Mouse (Mus musculus): Measurements from ENCODE around the gene Siae.

Gene Siae

DNA sequence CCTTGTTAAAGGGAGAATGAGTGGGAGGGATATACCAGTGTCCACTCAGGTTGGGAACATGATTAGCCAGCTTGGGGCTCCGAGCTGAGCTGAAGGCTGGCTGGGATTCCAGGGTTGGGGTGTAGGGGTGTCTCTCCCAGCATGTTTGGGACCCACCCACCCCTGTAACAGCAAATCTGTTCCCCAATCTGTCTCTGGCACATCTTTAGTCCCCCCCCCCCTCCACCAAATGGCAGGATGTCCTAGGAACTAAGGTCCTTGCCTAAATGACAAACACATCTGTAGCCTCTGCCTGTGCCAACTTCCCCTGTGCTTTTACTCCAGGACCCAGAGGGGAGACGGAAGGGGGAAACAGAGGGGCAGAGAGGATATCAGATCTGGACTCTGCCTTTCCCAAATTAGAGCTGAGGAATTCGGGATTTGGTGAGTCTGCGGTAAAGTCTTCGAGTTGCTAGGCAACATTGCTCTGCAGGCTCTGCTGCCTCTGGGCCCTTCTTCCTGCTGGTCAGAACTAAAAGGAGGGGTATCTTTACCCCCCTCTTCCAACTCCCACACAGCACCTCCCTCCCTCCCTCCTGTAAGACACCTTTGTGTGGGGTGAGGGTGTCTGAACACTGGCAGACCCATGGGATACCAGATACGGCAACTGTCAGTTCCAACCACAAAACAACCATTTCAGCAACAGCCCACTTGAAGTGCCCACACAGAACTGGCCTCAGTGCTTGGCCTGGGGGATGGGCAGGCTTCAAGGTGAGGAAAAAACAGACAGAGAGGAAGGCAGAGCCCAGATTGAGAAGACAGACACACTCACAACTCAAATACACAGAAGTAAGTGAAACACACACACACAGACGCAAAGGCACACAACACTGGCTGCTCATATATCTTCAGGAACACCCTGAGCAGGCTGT is at the start of gene Siae:
TSS of gene Siae (plus strand) at position 861 of the 911 bp plus-strand sequence.
- DNase-seq (ENCODE audit: low spot score), result no peak

DNA sequence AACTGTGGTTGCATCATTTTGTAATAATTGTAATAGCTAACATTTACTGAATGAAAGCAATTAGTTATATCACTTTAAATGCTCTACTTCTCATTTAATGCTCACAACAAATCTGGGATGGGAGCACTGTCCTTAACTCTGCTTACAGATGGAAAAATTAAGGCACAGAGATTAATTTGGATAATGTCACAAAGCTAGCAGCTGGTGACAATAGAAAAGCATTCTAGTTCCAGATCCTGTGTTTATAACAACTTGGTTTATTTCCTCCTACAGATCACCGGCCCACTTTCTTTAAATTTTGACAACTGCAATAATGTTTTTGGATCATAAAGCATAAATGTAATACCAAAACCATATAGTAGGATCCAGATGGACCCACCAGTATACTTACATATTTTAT is 49.5 kb upstream of the Siae start:
- no peak for DNase-seq (ENCODE audit: low spot score)

DNA sequence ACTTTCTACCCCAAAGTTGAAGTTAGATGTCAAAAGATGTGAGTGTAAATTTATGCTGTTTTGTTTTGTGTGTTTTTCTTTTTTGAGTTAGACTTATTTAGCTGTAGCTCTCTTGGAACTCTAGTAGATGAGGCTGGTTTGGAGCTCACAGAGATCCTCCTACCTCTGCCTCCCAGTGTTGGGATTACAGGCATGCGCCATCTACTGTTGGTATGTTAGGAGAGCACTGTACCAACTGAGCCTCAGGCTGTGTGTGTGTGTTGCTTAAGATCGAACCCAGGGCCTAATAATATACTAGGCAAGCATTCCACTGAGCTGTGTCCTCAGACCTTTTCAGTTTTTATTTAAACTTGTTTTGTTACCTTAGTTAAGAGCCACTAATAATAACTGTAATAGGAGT is 43.4 kb upstream of the Siae start:
- no peak for DNase-seq (ENCODE audit: low spot score)

DNA sequence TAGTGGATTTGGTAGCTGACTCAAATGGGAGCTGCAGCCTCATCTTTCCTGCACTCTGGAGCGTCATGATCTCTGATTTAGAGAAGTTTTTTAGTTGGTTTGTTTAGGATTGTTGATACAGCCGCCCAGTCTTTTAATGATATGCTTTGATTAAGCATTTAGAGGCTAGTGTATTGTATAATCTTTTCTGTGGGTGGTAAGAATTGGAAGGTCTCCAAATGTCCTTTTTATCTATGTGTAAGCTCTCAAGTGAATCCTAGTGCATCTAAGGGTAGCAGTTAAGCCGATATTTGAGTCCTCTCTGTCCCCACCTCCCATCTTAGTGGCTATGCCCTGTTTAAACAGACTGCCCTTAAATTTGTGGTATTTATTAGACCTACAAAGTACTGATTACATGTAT is 41.0 kb upstream of the Siae start:
- DNase-seq (ENCODE audit: low spot score), result no peak

DNA sequence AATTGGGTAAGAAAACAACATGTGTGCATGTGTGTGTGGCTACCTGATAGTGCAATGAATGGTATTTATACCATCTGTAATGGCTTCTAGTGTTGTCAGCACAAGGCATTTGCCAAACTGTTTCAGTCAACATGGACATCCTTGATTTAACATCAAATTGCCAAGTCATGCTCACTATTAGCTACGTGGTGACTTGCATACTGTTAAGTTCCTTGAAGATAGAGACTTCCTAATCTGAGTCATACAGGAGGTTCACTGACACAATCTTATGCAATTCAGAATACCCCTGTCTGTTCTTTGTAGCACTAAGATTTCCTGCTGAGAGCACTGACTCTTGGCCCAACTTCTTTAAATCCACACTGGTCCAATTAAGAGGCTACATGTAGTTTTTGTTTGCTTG is 38.0 kb upstream of the Siae start:
- DNase-seq (ENCODE audit: low spot score), result no peak

DNA sequence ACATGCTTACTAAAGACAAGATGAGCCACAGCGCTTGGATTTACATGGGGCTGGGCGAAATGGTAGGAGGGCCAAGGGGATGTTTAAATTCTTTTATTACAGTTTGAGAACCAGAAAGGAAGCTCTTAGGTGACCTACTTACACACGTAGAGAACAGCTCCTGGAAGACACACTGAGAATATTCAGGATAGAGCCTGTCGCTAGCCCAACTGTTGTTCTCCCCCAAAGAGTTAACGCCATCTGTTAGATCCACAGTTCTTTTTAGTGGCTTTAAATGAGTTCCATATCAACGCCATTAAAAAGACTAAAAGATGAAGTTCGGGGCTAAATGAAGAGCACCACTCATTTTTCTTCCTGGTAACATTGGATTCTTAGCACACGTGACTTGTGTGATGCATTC is 36.5 kb upstream of the Siae start:
- DNase-seq (ENCODE audit: low spot score), result no peak

DNA sequence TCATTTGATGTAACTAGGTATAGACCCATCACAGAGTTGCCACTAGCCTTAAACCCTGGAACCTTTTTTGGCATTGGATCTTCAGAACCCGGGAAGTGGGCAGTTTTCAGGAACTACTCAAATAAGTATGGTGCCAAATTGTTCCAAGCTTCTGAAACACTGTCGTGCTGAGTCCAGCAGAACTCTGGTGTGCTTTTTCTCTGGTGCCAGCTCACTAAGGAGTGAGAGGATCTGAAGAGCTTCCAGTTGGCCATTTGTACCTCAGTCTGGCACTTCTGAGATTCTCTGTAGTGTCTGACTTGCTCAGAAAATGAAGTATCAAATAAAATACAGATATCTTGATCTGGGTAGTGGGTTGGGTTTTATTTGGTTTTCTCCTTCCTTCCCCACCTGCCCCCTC is 35.5 kb upstream of the Siae start:
- DNase-seq (ENCODE audit: low spot score), result no peak

DNA sequence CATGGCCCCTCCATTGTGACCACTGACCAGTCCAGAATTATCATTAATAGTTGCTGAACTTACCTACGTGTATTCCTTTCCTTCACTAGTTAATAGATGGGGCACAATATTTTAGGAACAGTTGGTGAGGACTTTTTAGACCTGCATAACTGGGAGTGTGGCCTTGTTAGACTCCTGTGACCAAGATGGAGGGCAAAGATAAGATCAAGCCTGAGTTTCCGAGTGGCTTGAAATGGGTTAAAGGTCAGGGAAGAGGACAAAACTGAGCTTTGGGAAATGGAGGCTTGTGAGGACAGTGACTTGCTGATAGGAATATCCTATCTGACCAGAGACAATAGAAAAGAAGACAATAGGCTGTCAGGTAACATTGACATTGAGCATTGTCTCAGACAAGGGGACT is 30.0 kb upstream of the Siae start:
- DNase-seq (ENCODE audit: low spot score), result no peak

DNA sequence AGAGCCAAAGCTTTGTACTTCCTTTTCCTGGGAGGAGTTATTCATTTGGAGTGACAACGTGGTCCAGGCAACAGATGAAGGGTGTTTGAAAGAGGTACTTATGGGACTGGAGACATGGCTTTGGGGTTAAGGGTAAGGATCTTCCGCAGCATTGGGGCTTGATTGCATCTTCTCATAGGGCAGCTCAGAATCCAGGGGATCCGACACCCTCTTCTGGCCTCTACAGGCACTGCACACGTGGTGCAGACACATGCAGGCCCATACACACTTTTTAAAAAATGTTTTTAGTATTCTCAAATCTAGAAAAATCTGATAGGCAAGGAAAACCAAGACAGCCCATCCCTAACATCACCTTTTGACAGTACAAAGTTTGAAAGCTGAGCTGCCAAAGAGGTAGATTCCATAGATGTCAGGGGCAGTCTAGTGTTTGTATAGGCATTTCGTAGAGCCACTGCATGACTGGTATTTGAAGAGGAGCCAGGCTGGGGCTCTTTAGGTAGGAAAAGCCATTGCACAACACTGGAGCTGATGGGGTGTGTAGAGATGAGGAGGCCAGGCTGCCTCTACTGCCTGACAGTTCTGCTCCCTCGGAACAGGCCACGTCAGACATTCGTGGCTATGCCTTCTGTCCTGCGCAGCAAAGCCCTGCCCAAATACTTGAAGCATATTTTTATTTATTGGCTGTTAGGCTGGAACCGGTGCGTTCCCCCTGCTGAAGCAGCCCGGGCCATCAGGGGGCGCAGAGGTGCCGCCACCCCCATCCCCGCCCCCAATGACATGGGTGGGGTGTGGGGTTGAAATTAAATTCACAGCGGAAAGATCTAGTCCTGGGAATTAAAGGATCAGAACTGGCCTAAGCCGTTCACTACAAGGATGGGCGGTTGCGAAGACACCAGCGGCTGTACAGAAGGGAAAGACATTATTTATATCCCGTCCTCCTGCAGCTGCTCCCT is 28.8 kb upstream of the Siae start:
- peak; percentile 23 for DNase-seq (ENCODE audit: low spot score)

DNA sequence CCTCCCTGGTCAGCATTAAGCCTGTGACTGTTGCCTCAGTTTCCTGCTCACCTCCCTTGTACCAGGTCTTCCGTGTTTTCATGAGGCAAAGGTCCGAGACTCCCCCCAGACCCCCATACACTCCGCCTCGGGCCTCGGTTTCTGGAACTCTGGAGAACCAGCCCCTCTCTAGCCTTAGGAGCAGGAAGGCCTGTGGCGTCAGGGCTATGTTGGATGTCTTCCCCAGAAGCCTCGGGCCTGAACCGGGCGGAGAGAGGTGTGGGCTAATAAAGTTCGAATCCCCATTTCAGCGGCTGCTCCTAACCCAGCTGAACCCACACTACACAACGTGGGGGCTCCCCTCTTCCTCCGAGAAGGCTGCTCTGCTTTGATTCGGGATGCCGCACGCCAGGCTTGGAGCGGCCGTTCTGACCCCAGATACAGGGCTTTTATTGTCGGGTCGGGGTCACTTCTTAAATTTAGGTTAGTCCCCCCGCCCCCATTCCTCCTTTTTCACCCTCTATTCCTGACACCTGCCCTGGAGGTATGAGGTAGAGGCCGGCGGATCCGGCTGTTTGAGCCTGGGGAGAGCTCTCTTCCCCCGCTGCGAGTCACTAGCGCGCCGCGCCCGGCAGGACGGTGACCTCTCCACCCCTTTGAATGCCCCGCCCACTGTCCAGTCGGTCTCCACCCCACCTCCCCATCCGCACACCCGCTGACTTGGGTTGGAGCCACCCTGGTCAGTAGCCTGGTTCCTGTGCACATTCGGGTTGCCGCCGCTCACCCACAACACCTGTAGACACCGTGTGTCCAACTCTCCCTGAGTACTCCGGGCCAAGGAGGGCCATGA is 27.9 kb upstream of the Siae start, which contains the start of gene Esam:
TSS of gene Esam (plus strand) at position 683 of the 829 bp plus-strand sequence.
- DNase-seq (ENCODE audit: low spot score), result peak; percentile 65

DNA sequence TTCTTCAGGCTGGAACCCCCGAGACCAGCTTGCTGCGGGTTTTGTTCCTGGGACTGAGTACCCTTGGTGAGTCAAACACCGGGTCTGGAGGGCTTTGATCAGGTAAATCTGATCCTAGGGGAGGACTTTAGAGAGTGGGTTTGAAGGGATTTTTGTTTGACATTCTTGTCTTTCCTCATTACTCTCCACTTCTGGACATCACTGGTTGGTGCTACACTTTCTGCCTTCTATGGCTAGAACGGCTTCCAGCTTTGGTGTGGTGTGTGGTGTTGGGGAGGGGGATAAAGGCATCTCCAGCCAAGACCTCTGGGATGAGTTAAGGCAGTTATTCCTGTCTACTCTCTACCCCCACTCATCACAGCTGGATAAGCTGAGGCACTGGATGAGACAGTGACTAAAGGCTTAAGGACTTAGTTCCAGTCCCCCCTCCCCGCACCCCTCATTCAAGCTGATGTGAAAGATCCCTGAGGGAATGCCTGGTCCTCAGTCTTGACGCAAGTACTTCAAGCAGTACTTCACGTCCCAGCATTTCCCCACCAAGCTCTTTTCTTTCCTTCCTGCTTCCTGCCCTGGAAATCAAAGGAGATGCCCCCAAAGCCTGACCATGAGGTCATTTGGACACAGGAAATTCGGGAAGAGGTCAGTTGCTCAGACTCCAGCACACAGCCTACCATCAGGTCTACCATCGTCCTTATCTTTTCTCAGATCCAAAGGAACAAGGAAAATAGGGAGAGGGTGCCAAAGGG is 27.1 kb upstream of the Siae start:
- no peak for DNase-seq (ENCODE audit: low spot score)

DNA sequence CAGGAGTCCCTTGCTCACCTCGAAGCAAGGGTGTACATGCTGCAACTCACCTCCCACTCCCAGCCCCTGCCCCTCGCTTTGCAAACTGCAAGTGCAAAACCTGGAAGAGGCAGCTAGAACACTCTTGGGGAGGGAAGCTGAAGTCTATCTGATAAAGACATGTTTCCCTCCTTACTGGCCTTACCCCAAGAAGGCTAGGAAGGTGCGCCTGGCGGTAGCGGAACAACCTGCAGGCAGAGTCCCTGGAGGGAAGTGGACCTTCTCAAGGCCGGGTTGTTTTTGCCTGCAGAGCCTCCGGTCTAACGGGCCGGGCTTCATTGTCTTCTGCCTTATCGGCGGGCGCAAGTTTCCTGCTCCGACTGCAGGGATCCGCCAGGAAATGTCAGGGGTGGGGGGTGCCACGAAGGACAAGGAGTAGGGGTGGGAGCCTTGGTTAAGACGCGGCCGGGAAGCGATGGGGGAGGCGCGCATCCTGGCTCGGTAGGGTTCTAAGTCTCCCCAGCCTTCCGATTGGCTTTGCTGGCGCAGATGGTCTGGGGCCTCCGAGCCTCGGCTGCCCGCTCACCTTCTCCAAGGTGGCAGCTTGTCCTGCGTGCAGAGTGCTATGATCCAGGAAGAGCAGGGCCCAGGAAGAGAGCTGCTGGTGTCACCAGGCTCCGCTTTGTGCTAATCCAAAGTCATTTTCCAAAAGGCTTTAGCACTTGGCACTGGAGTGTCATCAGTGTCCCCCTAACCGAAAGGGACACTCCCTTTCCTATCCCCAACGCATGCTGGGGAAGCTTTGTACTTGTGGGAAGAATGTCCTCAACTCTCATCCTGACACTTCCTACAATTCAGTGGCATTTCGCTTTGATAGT is 25.2 kb upstream of the Siae start:
- peak; percentile 57 for DNase-seq (ENCODE audit: low spot score)

DNA sequence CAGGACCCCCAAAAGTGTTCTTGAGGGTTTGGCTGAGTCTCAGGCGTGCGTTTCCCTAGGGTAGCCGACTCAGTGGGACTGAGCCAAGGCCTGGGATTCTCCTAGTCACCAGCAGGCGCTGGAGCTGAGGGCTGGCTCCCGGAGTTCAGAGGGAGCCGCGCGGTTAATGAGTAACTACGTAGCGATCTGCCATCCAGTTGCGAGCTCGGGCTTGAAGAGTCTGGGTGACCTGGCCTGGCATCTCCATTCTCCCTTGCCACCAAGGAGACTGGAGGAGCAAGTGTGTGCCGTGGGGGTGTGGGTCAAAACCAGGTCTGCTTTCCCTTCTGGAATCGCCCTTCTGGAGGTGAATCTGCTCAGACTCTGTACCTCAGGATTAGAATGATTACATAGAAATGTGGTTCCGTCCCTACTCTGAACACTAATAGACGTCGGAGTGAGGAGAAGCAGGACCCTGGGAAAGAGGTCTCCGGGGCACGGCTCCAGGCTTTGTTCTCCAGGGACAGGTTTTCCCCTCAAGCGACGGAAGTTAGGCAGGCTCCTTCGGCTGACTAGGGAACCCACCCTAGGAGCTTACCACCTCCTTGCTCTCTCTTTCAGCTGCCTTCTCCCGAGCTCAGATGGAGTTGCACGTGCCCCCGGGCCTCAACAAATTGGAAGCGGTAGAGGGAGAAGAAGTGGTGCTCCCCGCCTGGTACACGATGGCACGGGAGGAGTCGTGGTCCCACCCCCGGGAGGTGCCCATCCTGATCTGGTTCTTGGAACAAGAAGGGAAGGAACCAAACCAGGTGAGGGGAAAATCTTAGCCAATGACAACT is 24.4 kb upstream of the Siae start:
- peak; percentile 81 for DNase-seq (ENCODE audit: low spot score)

DNA sequence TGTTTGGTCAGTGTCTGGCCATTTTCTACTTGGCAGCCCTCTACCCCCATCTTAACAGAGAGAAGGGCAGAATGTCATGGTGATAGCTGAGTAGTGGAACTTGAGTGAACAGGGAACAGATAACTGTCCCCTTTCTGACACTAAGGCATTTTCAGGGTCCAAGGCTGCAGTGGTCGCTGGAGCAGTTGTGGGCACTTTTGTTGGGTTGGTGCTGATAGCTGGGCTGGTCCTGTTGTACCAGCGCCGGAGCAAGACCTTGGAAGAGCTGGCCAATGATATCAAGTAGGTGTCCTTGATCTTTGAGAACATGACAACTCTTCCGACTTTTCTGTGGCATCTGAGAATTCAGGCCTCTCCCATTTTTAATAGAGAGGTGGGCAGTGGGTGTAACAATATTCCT is 18.6 kb upstream of the Siae start:
- no peak for DNase-seq (ENCODE audit: low spot score)

DNA sequence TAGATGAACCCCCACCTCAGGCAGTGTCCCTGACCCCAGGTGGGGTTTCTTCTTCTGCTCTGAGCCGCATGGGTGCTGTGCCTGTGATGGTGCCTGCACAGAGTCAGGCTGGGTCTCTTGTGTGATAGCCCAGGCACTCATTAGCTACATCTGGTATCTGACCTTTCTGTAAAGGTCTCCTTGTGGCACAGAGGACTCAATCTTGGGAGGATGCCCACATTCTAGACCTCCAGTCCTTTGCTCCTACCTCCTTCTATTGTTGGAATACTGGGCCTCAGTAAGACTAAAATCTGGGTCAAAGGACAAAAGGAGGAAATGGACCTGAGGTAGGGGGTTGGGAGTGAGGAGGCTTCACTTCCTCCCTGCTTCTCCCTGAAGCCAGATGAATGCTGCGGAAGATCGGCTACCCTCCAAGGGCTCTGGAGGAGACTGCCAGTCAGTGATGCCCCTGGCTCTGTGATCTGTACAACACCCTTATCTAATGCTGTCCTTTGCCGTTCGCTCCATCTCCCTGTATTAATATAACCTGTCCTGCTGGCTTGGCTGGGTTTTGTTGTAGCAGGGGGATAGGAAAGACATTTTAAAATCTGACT is 17.7 kb upstream of the Siae start:
- peak; percentile 32 for DNase-seq (ENCODE audit: low spot score)

DNA sequence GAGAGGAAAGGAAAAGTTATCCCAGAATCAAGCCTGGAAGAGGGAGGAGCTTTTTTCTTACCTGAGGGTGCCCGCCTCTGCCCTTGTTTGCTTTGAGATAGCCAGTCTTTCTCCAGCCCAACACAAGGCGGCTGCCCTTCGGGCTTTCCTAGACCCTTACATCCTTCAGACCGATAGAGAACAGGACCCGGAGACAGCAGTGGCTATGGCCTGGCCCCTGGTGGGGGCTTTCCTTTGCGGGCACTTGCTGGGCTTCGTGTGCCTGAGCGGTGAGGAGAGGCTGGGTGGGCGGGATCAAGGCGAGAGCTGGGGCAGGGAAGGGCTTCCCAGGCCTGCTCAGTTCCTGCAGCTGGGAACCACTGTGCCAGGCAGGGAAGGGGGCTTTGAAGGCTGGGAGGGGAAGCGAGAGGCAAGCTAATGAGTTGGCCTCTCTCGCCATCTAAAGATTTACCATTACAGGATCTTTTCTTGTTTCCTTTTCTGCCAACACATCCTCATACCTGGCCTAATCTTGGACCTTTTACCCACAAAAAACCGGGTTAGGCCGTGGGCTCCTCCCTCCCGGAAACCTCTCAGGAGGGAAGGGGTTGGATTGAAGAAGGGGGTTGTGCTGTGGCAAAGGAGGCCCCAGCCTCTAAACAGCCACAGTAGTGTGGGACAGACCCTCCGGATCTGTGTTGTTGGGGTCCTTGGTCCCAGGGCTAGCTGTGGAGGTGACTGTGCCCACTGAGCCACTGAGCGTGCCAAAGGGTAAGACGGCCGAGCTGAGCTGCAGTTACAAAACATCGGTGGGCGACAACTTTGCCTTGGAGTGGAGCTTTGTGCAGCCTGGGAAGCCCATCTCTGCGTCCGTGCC is 16.1 kb upstream of the Siae start, which contains the start of gene Vsig2:
TSS of gene Vsig2 (plus strand) at position 86 of the 856 bp plus-strand sequence.
- no peak for DNase-seq (ENCODE audit: low spot score)

DNA sequence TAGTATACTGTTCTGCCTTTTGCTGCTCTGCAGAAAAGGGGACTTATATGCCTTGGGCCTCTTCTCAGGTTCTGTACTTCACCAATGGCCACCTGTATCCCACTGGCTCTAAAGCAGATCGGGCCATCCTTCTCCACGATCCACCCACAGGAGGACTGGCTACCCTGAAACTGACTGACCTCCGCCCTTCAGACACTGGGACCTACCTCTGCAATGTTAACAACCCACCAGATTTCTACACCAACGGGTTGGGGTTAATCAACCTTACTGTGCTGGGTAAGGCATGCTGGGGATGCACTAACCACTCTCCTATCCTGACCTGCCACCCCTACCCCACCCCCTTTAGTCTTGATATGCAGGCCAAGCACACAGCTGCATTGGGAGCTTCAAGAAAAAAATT is 15.3 kb upstream of the Siae start:
- no peak for DNase-seq (ENCODE audit: low spot score)
